Mouse (Mus musculus): ENCODE results near the gene Ifi213.
"Not testable (repeated sequence)": the region's sequence is repeated elsewhere in the genome, so short reads cannot be mapped to it uniquely, and the experiment has no call there.

Ifi213 gene

GRCm38 (mm10) chr1:173598838-173599494, at the start of gene Ifi213:
Gene Ifi213 (minus strand): TSS chr1:173599274.
- not testable (repeated sequence) for DNase-seq (ENCODE audit: low read depth, low spot score)

GRCm38 (mm10) chr1:173645393-173645792, 46.3 kb upstream of the Ifi213 start:
- no peak for DNase-seq (ENCODE audit: low read depth, low spot score)

DNA sequence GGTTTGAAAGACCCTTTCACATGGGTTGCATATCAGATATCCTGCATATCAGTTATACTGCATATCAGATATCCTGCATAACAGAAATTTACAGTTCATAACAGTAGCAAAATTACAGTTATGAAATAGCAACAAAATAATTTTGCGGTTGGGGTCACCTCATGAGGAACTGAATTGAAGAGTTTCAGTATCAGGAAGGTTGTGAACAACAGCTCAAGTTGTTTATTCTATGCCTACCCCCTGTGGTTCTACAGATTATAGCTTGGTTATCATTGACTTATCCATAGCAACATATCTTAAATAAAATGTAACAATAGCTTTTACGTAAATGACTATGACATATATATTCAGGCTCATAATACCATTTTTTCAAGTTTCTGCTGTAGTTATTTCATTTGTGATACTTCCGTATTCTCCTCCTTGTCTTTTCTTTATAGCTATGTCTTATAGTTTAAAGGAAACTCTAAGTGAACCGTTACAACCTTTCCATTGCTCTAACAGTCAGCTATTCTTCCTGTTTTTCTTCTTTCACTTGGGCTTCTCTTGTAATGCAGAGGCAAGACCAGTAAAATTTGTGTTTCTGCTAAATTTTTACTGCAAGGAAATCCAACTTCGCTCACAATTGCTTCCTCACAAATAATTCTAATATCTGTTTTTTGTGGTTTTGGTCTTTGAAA, 35.0 kb upstream of the Ifi213 start:
- no peak for DNase-seq (ENCODE audit: low read depth, low spot score)

DNA sequence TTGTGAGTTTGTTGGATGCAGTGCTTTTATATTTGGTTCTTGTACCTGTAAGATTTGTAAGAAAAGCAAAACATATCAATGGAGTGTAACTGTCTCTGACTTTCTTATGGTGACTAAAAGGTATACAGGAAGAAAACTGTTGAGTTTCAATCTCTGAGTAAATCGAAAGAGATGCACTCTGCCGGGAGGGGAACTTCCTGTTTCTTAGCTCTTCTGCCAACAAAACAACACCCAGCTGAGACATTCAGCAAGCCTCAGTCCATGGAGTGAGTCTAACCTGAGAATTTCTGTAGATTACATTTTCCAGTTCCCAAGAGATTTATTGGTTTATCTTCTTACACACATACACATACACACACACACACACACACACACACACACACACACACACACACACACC, 31.5 kb upstream of the Ifi213 start, which contains the start of gene Ifi209:
TSS of gene Ifi209 (plus strand) at position 296 of the 400 bp plus-strand sequence.
- DNase-seq (ENCODE audit: low read depth, low spot score): not testable (repeated sequence)

GRCm38 (mm10) chr1:173626686-173627085, 27.6 kb upstream of the Ifi213 start:
- DNase-seq (ENCODE audit: low read depth, low spot score): no peak

- no peak for DNase-seq (ENCODE audit: low read depth, low spot score)
Observed at GRCm38 (mm10) chr1:173624052-173624451, 25.0 kb upstream of the Ifi213 start.

DNA sequence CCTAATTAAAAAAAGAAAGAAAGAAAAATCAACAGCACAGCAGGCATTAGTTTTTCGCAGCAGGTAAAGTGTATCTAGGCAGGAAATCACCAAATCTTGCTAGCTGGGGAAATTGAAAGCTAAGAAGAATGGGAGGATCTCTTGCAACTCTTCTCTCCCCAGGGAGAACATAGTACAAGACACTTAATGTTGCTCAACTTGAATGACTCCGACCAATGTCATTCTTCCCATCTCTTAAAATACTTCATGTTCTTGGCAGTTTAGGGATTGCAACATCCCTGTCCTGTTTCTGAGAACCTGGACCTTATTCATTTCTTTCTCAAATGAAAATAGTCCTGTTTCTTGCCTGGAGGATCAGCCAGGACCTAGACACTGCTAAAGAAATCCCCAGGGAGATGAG, 23.1 kb upstream of the Ifi213 start:
- not testable (repeated sequence) for DNase-seq (ENCODE audit: low read depth, low spot score)

DNA sequence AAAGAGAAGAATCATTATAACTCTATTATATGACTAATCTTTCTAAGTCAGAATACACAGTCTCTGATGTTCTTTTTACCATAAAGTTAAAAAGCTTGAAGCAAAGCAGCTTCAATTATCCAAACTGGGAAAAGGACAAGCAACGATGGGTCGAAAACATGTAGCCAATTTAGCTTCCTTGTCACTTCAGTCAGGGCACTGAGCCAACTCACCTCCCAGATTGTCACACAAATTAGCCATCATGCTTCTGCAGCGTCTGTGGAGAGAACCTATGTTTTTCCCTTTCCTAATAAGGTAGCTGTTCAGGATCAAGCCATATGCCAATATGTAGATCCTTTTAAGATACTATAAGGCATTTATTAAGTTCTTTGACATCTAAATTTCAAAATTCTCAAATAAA, 11.2 kb upstream of the Ifi213 start:
- DNase-seq (ENCODE audit: low read depth, low spot score): not testable (repeated sequence)

DNA sequence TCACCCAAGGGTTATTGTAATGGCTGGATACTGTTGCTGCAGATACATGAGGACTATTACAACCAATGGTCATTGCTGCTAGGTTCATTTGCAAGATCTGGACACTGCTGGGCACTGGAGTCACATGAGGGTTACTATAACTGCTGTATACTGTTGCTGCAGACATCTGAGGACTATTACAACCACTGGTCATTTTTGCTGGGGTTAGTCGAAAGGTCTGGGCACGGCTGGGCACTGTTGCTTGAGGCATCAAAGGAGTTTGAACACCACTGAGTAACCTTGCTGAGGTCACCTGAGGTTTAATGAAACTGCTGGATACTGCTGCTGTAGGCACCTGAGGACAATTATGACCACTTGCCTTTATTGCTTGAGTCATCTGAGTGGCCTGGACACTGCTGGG, 9.4 kb downstream of the Ifi213 start:
- not testable (repeated sequence) for DNase-seq (ENCODE audit: low read depth, low spot score)

- no peak for DNase-seq (ENCODE audit: low read depth, low spot score)
Observed at GRCm38 (mm10) chr1:173579921-173580585, 19.0 kb downstream of the Ifi213 start.

GRCm38 (mm10) chr1:173579079-173579478, 20.0 kb downstream of the Ifi213 start:
- no peak for DNase-seq (ENCODE audit: low read depth, low spot score)

DNA sequence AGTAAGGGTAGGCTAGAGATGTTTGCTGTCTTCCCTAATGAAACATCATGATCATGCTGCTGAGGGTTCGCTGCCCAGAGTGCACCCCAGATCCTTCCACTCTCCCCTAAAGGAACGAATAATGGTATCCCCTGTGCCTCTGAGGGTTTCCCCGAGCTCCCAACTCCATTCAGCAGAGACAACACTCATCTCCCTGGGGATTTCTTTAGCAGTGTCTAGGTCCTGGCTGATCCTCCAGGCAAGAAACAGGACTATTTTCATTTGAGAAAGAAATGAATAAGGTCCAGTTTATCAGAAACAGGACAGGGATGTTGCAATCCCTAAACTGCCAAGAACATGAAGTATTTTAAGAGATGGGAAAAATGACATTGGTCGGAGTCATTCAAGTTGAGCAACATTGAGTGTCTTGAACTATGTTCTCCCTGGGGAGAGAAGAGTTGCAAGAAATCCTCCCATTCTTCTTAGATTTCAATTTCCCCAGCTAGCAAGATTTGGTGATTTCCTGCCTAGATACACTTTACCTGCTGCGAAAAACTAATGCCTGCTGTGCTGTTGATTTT, 48.5 kb downstream of the Ifi213 start:
- not testable (repeated sequence) for DNase-seq (ENCODE audit: low read depth, low spot score)

DNA sequence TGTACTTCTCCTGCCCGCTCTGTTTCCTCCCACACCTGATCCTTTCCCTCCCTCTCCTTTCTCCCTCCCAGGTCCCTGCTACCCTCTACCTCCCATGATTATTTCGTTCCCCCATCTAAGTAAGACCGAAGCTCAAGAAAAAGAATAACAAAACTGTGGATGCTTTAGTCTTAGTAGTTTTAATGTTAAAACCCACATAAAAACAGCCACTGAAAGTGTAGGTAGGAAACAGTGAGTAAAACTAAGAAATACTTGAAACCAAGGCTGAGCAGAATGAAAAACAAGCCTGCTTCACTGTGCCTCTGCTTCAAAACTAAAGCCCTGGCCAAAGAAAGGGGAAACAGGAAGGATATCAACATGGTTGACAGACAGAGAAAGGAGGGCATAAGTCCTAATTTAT, 50.3 kb downstream of the Ifi213 start:
- not testable (repeated sequence) for DNase-seq (ENCODE audit: low read depth, low spot score)

GRCm38 (mm10) chr1:173535791-173536190, 63.3 kb downstream of the Ifi213 start, which contains the start of gene Ifi214:
Gene Ifi214 (minus strand): TSS chr1:173535957.
- DNase-seq (ENCODE audit: low read depth, low spot score): not testable (repeated sequence)

DNA sequence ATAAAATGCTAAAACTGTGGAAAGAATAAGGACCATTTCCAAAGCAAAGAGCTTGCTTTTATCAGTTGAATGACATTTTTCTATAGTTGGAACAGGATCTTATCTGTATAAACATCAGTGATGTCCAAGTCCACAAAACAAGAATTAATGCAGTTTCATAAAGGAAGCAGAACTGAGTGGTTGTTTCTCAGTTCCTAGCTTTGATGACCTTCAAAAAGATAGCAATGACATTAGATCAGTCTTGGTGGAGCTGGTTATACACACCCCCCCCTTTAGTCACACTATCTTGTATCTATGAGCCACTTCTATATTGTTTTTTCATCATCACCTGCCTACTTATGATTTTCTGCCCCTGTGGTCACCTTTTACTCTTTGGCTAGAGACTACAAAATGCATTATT, 77.6 kb downstream of the Ifi213 start:
- no peak for DNase-seq (ENCODE audit: low read depth, low spot score)
